Mouse (Mus musculus): ENCODE measurements around the gene Rbm15.

The Rbm15 gene

GRCm38 (mm10) chr3:107333381-107334201, at the start of gene Rbm15:
Gene Rbm15 (minus strand): TSS chr3:107333673.
- DNase-seq (ENCODE audit: low spot score in 2 of 2): peak; percentile 83 to 88

GRCm38 (mm10) chr3:107379422-107379821, 45.9 kb upstream of the Rbm15 start:
- DNase-seq (ENCODE audit: low spot score in 2 of 2): peak; percentile 10 to 34

- DNase-seq (ENCODE audit: low spot score in 2 of 2): no peak
Observed at GRCm38 (mm10) chr3:107378626-107379025, 45.2 kb upstream of the Rbm15 start.

GRCm38 (mm10) chr3:107374948-107375664, 41.6 kb upstream of the Rbm15 start:
- no peak for DNase-seq (ENCODE audit: low spot score in 2 of 2)

GRCm38 (mm10) chr3:107369156-107369555, 35.7 kb upstream of the Rbm15 start:
- no peak for DNase-seq (ENCODE audit: low spot score in 2 of 2)

- no peak for DNase-seq (ENCODE audit: low spot score in 2 of 2)
Observed at GRCm38 (mm10) chr3:107367938-107368599, 34.6 kb upstream of the Rbm15 start.

GRCm38 (mm10) chr3:107365341-107365740, 31.9 kb upstream of the Rbm15 start:
- no peak for DNase-seq (ENCODE audit: low spot score in 2 of 2)

GRCm38 (mm10) chr3:107363391-107363790, 29.9 kb upstream of the Rbm15 start:
- no peak for DNase-seq (ENCODE audit: low spot score in 2 of 2)

- no peak for DNase-seq (ENCODE audit: low spot score in 2 of 2)
Observed at GRCm38 (mm10) chr3:107360341-107360740, 26.9 kb upstream of the Rbm15 start.

GRCm38 (mm10) chr3:107357700-107358234, 24.3 kb upstream of the Rbm15 start:
- no peak for DNase-seq (ENCODE audit: low spot score in 2 of 2)

- DNase-seq (ENCODE audit: low spot score in 2 of 2): peak in 1 of 2 experiments; percentile 45
Observed at GRCm38 (mm10) chr3:107356964-107357441, 23.5 kb upstream of the Rbm15 start.

- no peak for DNase-seq (ENCODE audit: low spot score in 2 of 2)
Observed at GRCm38 (mm10) chr3:107355618-107356260, 22.3 kb upstream of the Rbm15 start.

GRCm38 (mm10) chr3:107351706-107352105, 18.2 kb upstream of the Rbm15 start:
- no peak for DNase-seq (ENCODE audit: low spot score in 2 of 2)

GRCm38 (mm10) chr3:107349006-107349405, 15.5 kb upstream of the Rbm15 start:
- DNase-seq (ENCODE audit: low spot score in 2 of 2): no peak

GRCm38 (mm10) chr3:107345033-107345725, 11.7 kb upstream of the Rbm15 start:
- DNase-seq (ENCODE audit: low spot score in 2 of 2): no peak

- no peak for DNase-seq (ENCODE audit: low spot score in 2 of 2)
Observed at GRCm38 (mm10) chr3:107343971-107344370, 10.5 kb upstream of the Rbm15 start.

- no peak for DNase-seq (ENCODE audit: low spot score in 2 of 2)
Observed at GRCm38 (mm10) chr3:107334202-107334934, 895 bp upstream of the Rbm15 start.

- DNase-seq (ENCODE audit: low spot score in 2 of 2): peak; percentile 85 to 87
Observed at GRCm38 (mm10) chr3:107332960-107333380, 503 bp downstream of the Rbm15 start.

- peak in 1 of 2 experiments; percentile 14 for DNase-seq (ENCODE audit: low spot score in 2 of 2)
Observed at GRCm38 (mm10) chr3:107332127-107332959, 1.1 kb downstream of the Rbm15 start.
